Mouse (Mus musculus) erythroblast, embryonic 14.5 days (primary cell): ENCODE data around the gene Nalcn.

ENCODE experiments used
- GATA1 ChIP-seq: IDR thresholded peaks from 2 replicates; pipeline ENCODE4 v1.6.1; 2012; ENCODE audit warnings: low read length, inconsistent platforms, mixed read lengths
- TAL1 ChIP-seq: IDR thresholded peaks from 3 replicates; pipeline ENCODE4 v1.6.1; 2012; ENCODE audit warnings: low read length, inconsistent platforms, mixed read lengths

DNA sequence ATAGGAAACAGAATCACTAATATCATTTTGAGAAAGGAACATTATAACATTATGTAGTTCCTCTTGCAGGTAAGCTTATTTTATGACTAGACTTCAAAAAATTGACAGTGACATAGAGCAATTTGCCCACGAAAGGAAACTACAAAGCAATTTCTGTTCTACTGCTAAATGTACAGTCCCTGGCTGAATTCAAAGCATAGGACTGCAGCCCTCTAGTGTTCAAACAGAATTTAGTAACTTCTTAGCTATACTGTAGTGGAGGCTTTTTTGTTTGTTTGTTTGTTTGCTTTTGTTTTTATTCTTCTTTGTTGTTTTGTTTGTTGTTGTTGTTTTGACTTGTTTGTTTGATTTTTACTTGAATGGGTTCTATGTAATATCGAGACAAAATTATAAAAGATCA is 354.8 kb downstream of the Nalcn start:
- TF ChIP-seq TAL1 (no peak), GATA1 (no peak)
